Mouse (Mus musculus) heart, embryonic 14.5 days (tissue): Measurements from ENCODE around the gene Mylk2. TPM values are rescaled to one million over a fixed set of nuclear protein-coding genes. Genes with fewer than 3 reads are reported as not detected.

Source experiments
- ATAC-seq: fragments of 200-750 bp; cut with Nextera tagmentation; 2 replicates; pipeline ENCODE4 v1.8.0; 2017; ENCODE audit warnings: low read depth, moderate TSS enrichment; ENCODE audit not compliant: insufficient number of reproducible peaks, insufficient read depth, low FRiP score
- H3K27ac ChIP-seq, 2 experiments: fragments of 200-500 bp in 1 of 2; fragments of 300-500 bp in 1 of 2; sonication (generic) in 1 of 2; replicated peaks in 1 of 2; 2 replicates each; pipeline ENCODE4 v1.5.1; 2012 to 2014; ENCODE audit warnings: low read depth in 2 of 2, low read length in 2 of 2, control low read depth in 1 of 2, mild to moderate bottlenecking in 1 of 2, mixed read lengths in 1 of 2; ENCODE audit not compliant: control insufficient read depth in 1 of 2, insufficient read depth in 1 of 2
- H3K27me3 ChIP-seq: fragments of 300-500 bp; sonication (generic); 2 replicates; pipeline ENCODE4 v1.6.1; 2014; ENCODE audit warnings: mild to moderate bottlenecking, low read length, control low read depth; ENCODE audit not compliant: control insufficient read depth, insufficient read depth
- H3K36me3 ChIP-seq: fragments of 300-500 bp; sonication (generic); 2 replicates; pipeline ENCODE4 v1.6.1; 2014; ENCODE audit warnings: mild to moderate bottlenecking, control low read depth, low read length, mixed read lengths; ENCODE audit not compliant: control insufficient read depth, insufficient read depth
- H3K4me1 ChIP-seq, 2 experiments: fragments of 200-500 bp in 1 of 2; fragments of 300-500 bp in 1 of 2; sonication (generic) in 1 of 2; 2 replicates each; pipeline ENCODE4 v1.6.1; 2012 to 2014; ENCODE audit warnings: low read length in 2 of 2, control low read depth in 1 of 2, mixed read lengths in 1 of 2; ENCODE audit not compliant: control insufficient read depth in 2 of 2, insufficient read depth in 2 of 2
- H3K4me2 ChIP-seq: fragments of 300-500 bp; sonication (generic); 2 replicates; pipeline ENCODE4 v1.6.1; 2014; ENCODE audit warnings: mild to moderate bottlenecking, low read length
- H3K4me3 ChIP-seq, 2 experiments: fragments of 200-500 bp in 1 of 2; fragments of 300-500 bp in 1 of 2; sonication (generic) in 1 of 2; 2 replicates each; pipeline ENCODE4 v1.5.1; 2012 to 2014; ENCODE audit warnings: low read length in 2 of 2, mild to moderate bottlenecking in 2 of 2, control low read depth in 1 of 2, low read depth in 1 of 2, moderate library complexity in 1 of 2; ENCODE audit not compliant: control insufficient read depth in 1 of 2, insufficient read depth in 1 of 2
- H3K9ac ChIP-seq: fragments of 300-500 bp; sonication (generic); 2 replicates; pipeline ENCODE4 v1.6.1; 2014; ENCODE audit warnings: mild to moderate bottlenecking, low read length
- H3K9me3 ChIP-seq: fragments of 300-500 bp; sonication (generic); 2 replicates; pipeline ENCODE4 v1.6.1; 2016; ENCODE audit warnings: low read length, control low read depth; ENCODE audit not compliant: control insufficient read depth
- WGBS: fragments of 180-500 bp; shearing (Covaris S2); extraction: QIAGEN DNeasy Blood & Tissue Kit; methylation state at CpG from one replicate; pipeline ENCODE4 v1.1.7; 2014; 5-methylcytosine and 5-hydroxymethylcytosine counted together
- polyA plus RNA-seq: library from polyadenylated mRNA; unstranded; fragments of >200 nt; fragmentation: Nextera tagmentation; extraction: Ambion mirVana; gene quantifications from 2 replicates; pipeline ENCODE4 v1.2.1, GENCODE M21; 2014

Gene Mylk2
- polyA plus RNA-seq, 1 experiment from 2014 or later: not detected

GRCm38 (mm10) chr2:152905036-152905829, 5.9 kb upstream of the Mylk2 start:
- Histone ChIP-seq H3K4me1 (peaks cover 33 to 35% of the 10 kb centered on the region in 2 experiments), H3K9me3 (no peaks in the 10 kb centered on the region), H3K27ac (peak overlapping the region; percentile 92 to 96), H3K36me3 (no peaks in the 10 kb centered on the region), H3K4me2 (peak overlapping the region; percentile 40), H3K9ac (peak overlapping the region; percentile 48; the same call in 1 of the 2 replicates), H3K4me3 (no peak overlapping the region), H3K27me3 (peaks cover 4% of the 10 kb centered on the region)
- WGBS: 28% methylated on average over 11 of the region's 11 CpGs
- peak; percentile 44 for ATAC-seq

DNA sequence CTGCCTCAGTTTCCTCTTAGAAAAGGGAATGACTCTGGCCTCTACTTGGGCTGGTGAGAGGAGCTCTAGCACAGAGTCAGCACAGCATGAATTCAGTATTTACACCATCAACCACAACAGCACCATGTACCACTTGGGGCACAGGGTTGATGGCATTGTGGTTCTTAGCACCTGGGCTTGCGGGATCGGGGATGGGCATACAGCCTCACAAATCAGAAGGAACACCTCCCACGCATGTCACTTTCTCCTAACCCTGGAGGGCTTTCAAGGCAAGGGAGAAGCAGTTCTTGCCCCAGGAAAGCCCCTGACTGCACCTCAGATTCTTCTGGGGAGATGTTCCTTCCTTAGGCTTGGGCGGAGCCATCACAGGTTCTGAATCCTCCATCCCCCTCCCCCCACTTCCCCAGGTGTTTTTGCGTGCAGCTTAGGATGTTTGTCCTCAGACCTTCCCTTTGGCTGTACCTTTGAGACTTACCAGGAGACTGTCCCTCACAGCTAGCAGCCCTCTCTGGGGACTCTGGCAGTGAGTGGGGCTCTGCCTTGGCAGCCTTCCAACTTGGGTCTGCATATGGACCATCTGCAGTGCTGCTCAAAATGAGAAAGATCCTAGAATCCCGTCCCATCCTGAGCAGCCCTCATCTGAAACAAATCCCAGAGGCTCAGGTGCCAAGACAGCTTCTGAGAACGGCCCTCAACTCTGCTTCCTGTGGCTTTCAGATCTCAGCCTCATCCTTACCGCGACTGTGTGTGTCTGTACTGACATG, 4.7 kb upstream of the Mylk2 start:
- WGBS: 44% methylated on average over 9 of the region's 9 CpGs
- Histone ChIP-seq H3K4me2 (no peak overlapping the region), H3K4me3 (no peak overlapping the region), H3K27ac (peak overlapping the region; percentile 23 to 92; a peak in 2 of 4 replicates), H3K36me3 (no peaks in the 10 kb centered on the region), H3K27me3 (peaks cover 16% of the 10 kb centered on the region), H3K4me1 (peaks cover 33 to 35% of the 10 kb centered on the region in 2 experiments), H3K9ac (no peak overlapping the region), H3K9me3 (no peaks in the 10 kb centered on the region)
- no peak for ATAC-seq

- peak overlapping the region; percentile 17 to 23; a peak in 2 of 4 replicates for H3K27ac ChIP-seq
- H3K36me3 ChIP-seq: no peaks in the 10 kb centered on the region
- no peaks in the 10 kb centered on the region for H3K9me3 ChIP-seq
- WGBS: 52% methylated on average over 14 of the region's 14 CpGs
- H3K4me3 ChIP-seq: no peak overlapping the region
- ATAC-seq: no peak
- H3K4me1 ChIP-seq: peaks cover 33 to 35% of the 10 kb centered on the region in 2 experiments
- no peak overlapping the region for H3K9ac ChIP-seq
- H3K27me3 ChIP-seq: peaks cover 25% of the 10 kb centered on the region
- no peak overlapping the region for H3K4me2 ChIP-seq
Observed at GRCm38 (mm10) chr2:152907114-152907943, 3.8 kb upstream of the Mylk2 start.

DNA sequence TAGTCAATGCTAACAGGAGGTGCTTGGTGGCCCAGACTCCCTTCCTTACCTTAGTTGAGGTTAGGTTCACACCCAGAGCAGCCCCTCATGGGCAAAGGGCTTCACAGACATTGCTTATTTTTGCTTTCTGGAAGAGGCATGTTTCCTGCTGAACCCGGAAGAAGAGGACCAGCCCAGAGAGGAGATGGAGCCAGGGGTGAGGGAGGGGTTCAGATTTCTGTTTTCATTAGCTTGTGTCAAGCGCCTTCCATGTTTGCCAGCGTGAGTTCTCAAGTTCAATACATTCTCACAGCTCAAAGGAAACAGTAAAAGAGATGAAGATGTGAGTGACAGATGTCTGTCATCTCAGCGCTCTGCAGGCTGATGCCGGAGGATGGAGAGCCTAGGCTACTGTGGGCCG, 1.3 kb upstream of the Mylk2 start:
- no peak overlapping the region for H3K9ac ChIP-seq
- no peak for ATAC-seq
- no peak overlapping the region for H3K27ac ChIP-seq
- H3K4me3 ChIP-seq: no peak overlapping the region
- H3K4me2 ChIP-seq: no peak overlapping the region
- H3K4me1 ChIP-seq: peaks cover 26 to 29% of the 10 kb centered on the region in 2 experiments
- no peaks in the 10 kb centered on the region for H3K36me3 ChIP-seq
- no peaks in the 10 kb centered on the region for H3K9me3 ChIP-seq
- WGBS: 73% methylated on average over 6 of the region's 6 CpGs
- H3K27me3 ChIP-seq: peaks cover 36% of the 10 kb centered on the region

DNA sequence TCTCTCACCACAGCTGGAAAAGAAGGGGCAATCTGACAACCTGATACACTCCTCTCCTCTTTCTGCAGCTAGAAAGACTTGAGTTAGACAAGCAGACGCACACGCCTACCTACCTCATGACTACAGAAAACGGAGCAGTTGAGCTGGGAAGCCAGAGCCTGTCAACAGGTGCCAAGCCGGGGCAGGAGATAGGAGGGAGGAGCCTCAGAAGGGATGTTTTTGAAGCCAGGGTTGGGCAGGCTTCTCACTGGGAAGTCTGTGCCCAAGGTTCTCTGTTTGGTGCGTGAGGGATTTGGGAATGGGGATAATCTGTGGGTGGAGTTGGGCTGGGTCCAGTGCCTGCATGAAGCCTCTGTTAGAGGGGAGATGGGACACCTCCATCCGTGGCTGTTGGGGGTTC, 280 bp downstream of the Mylk2 start:
- Histone ChIP-seq H3K36me3 (no peaks in the 10 kb centered on the region), H3K4me3 (no peak overlapping the region), H3K27ac (no peak overlapping the region), H3K9ac (no peak overlapping the region), H3K27me3 (peaks cover 36% of the 10 kb centered on the region), H3K4me2 (no peak overlapping the region), H3K9me3 (no peaks in the 10 kb centered on the region), H3K4me1 (peaks cover 14 to 15% of the 10 kb centered on the region in 2 experiments)
- no peak for ATAC-seq
- whole genome bisulfite sequencing: 22% methylated on average over 6 of the region's 6 CpGs

DNA sequence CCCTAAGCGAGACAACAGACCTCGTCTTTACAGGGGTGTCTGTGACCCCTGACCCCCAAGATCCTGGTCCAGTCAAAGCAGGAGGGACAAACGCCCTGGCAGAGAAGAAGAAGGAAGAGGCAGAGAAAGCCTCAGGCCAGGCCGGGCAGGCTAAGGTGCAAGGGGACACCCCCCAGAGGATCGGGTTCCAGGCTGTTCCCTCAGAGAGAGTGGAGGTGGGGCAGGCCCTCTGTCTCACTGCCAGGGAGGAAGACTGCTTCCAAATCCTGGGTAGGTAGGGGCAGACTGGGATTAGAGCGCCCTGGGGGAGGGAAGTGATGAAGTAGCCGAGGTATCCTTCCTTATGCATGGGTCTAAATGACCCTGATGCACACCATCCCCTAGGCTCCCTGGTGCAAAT, 2.3 kb downstream of the Mylk2 start:
- H3K27ac ChIP-seq: no peak overlapping the region
- H3K27me3 ChIP-seq: peaks cover 40% of the 10 kb centered on the region
- no peak overlapping the region for H3K4me2 ChIP-seq
- H3K9ac ChIP-seq: no peak overlapping the region
- WGBS: 43% methylated on average over 7 of the region's 7 CpGs
- no peaks in the 10 kb centered on the region for H3K9me3 ChIP-seq
- no peak overlapping the region for H3K4me3 ChIP-seq
- H3K36me3 ChIP-seq: no peaks in the 10 kb centered on the region
- no peak for ATAC-seq
- peaks cover 12 to 15% of the 10 kb centered on the region in 2 experiments for H3K4me1 ChIP-seq
